Mouse (Mus musculus) limb, embryonic 11.5 days (tissue): ENCODE results near the gene C6. TPM values are rescaled to one million over a fixed set of nuclear protein-coding genes. Genes with fewer than 3 reads are reported as not detected.

Experiments used
- polyA plus RNA-seq: library from polyadenylated mRNA; unstranded; fragments of >200 nt; fragmentation: Nextera tagmentation; extraction: Ambion mirVana; gene quantifications from 2 replicates; pipeline ENCODE4 v1.2.1, GENCODE M21; 2014

The C6 gene
- polyA plus RNA-seq, 1 experiment from 2014 or later: not detected

Other genes with a start within 250 kb of the C6 start
- gene Mroh2b, start 171.6 kb downstream of the C6 start, polyA plus RNA-seq: not detected in 2 replicates